Mouse (Mus musculus): ENCODE measurements around the gene Cnnm2.
"Not testable (repeated sequence)": the region's sequence is repeated elsewhere in the genome, so short reads cannot be mapped to it uniquely, and the experiment has no call there.

The Cnnm2 gene

GRCm38 (mm10) chr19:46760375-46761160 is 828 bp upstream of the Cnnm2 start:
- DNase-seq (ENCODE audit: low read depth): peak; percentile 94

- DNase-seq (ENCODE audit: low read depth): no peak
Measured at GRCm38 (mm10) chr19:46761971-46762290, 535 bp downstream of the Cnnm2 start.

GRCm38 (mm10) chr19:46762291-46762991 is 1.0 kb downstream of the Cnnm2 start:
- no peak for DNase-seq (ENCODE audit: low read depth)

GRCm38 (mm10) chr19:46762992-46763342 is 1.6 kb downstream of the Cnnm2 start:
- no peak for DNase-seq (ENCODE audit: low read depth)

GRCm38 (mm10) chr19:46763356-46763755 is 2.0 kb downstream of the Cnnm2 start:
- no peak for DNase-seq (ENCODE audit: low read depth)

GRCm38 (mm10) chr19:46763932-46764762 is 2.8 kb downstream of the Cnnm2 start:
- peak; percentile 31 for DNase-seq (ENCODE audit: low read depth)

- DNase-seq (ENCODE audit: low read depth): peak; percentile 43
Measured at GRCm38 (mm10) chr19:46764763-46765117, 3.3 kb downstream of the Cnnm2 start.

- DNase-seq (ENCODE audit: low read depth): no peak
Measured at GRCm38 (mm10) chr19:46766125-46766524, 4.7 kb downstream of the Cnnm2 start.

- DNase-seq (ENCODE audit: low read depth): no peak
Measured at GRCm38 (mm10) chr19:46769759-46770158, 8.4 kb downstream of the Cnnm2 start.

GRCm38 (mm10) chr19:46771801-46772200 is 10.4 kb downstream of the Cnnm2 start:
- no peak for DNase-seq (ENCODE audit: low read depth)

- DNase-seq (ENCODE audit: low read depth): no peak
Measured at GRCm38 (mm10) chr19:46776391-46776790, 15.0 kb downstream of the Cnnm2 start.

- no peak for DNase-seq (ENCODE audit: low read depth)
Measured at GRCm38 (mm10) chr19:46776850-46777249, 15.5 kb downstream of the Cnnm2 start.

- no peak for DNase-seq (ENCODE audit: low read depth)
Measured at GRCm38 (mm10) chr19:46777928-46778680, 16.7 kb downstream of the Cnnm2 start.

GRCm38 (mm10) chr19:46779130-46779529 is 17.7 kb downstream of the Cnnm2 start:
- DNase-seq (ENCODE audit: low read depth): not testable (repeated sequence)

GRCm38 (mm10) chr19:46784038-46784437 is 22.6 kb downstream of the Cnnm2 start:
- DNase-seq (ENCODE audit: low read depth): no peak

- DNase-seq (ENCODE audit: low read depth): peak; percentile 75
Measured at GRCm38 (mm10) chr19:46784502-46784901, 23.1 kb downstream of the Cnnm2 start.

GRCm38 (mm10) chr19:46785633-46786032 is 24.2 kb downstream of the Cnnm2 start:
- DNase-seq (ENCODE audit: low read depth): no peak

GRCm38 (mm10) chr19:46789782-46790181 is 28.4 kb downstream of the Cnnm2 start:
- no peak for DNase-seq (ENCODE audit: low read depth)

- no peak for DNase-seq (ENCODE audit: low read depth)
Measured at GRCm38 (mm10) chr19:46791360-46791759, 30.0 kb downstream of the Cnnm2 start.

GRCm38 (mm10) chr19:46791921-46792320 is 30.5 kb downstream of the Cnnm2 start:
- DNase-seq (ENCODE audit: low read depth): no peak

- DNase-seq (ENCODE audit: low read depth): peak; percentile 80
Measured at GRCm38 (mm10) chr19:46792480-46792879, 31.1 kb downstream of the Cnnm2 start.

GRCm38 (mm10) chr19:46794181-46794580 is 32.8 kb downstream of the Cnnm2 start:
- no peak for DNase-seq (ENCODE audit: low read depth)
